Mouse (Mus musculus): ENCODE results near the gene Mlec. TPM values are rescaled to one million over a fixed set of nuclear protein-coding genes. Genes with fewer than 3 reads are reported as not detected.

The Mlec gene
- total RNA-seq, 2 experiments from 2014 or later: 87.8 to 89.8 TPM

- intact Hi-C loops (cut with DNase I): loop anchor here (2.0 kb wide), 2 partner anchors 23 to 103 kb away; no protein-coding TSS in a partner anchor
- no peak for TF ChIP-seq CTCF (IDR thresholded peaks at IDR 0.05)
- Histone ChIP-seq H3K4me3 (peak overlapping the region; percentile 90), H3K27ac (no peak overlapping the region)
- no peak for DNase-seq (ENCODE audit: extremely low spot score in 1 of 2, low spot score in 2 of 2)
Measured at GRCm38 (mm10) chr5:115133358-115134066, 24.5 kb downstream of the Mlec start.

- TF ChIP-seq CTCF (IDR thresholded peaks at IDR 0.05): no peak
- Histone ChIP-seq H3K27ac (no peak overlapping the region), H3K4me3 (no peak overlapping the region)
- intact Hi-C loops (cut with DNase I): loop anchor here (2.0 kb wide), 1 partner anchor 104 kb away; no protein-coding TSS in a partner anchor
- DNase-seq (ENCODE audit: extremely low spot score in 1 of 2, low spot score in 2 of 2): no peak
Measured at GRCm38 (mm10) chr5:115132465-115132864, 25.5 kb downstream of the Mlec start.

GRCm38 (mm10) chr5:115129328-115129727, 28.7 kb downstream of the Mlec start:
- H3K4me3 ChIP-seq: no peak overlapping the region
- peak; percentile 33 for TF ChIP-seq CTCF (IDR thresholded peaks at IDR 0.05)
- DNase-seq (ENCODE audit: extremely low spot score in 1 of 2, low spot score in 2 of 2): no peak
- H3K27ac ChIP-seq: no peak overlapping the region
- intact Hi-C loops (cut with DNase I): no loop called here

- DNase-seq (ENCODE audit: extremely low spot score in 1 of 2, low spot score in 2 of 2): no peak
- no peak for TF ChIP-seq CTCF (IDR thresholded peaks at IDR 0.05)
- Histone ChIP-seq H3K27ac (no peak overlapping the region), H3K4me3 (no peak overlapping the region)
- intact Hi-C loops (cut with DNase I): no loop called here
Measured at GRCm38 (mm10) chr5:115127421-115128179, 30.4 kb downstream of the Mlec start.

GRCm38 (mm10) chr5:115126578-115127312, 31.2 kb downstream of the Mlec start:
- peak overlapping the region; percentile 73; the same call in 1 of the 2 replicates for H3K27ac ChIP-seq
- TF ChIP-seq CTCF (IDR thresholded peaks at IDR 0.05): no peak
- intact Hi-C loops (cut with DNase I): no loop called here

GRCm38 (mm10) chr5:115125211-115125871, 32.6 kb downstream of the Mlec start:
- intact Hi-C loops (cut with DNase I): loop anchor here (2.0 kb wide), 3 partner anchors 31 to 111 kb away; no protein-coding TSS in a partner anchor
- peak overlapping the region; percentile 28; the same call in 1 of the 2 replicates for H3K4me3 ChIP-seq
- peak; percentile 97 for TF ChIP-seq CTCF (IDR thresholded peaks at IDR 0.05)
- H3K27ac ChIP-seq: peak overlapping the region; percentile 73
- DNase-seq (ENCODE audit: extremely low spot score in 1 of 2, low spot score in 2 of 2): peak; percentile 87 to 91

More at GRCm38 (mm10) chr5:115126578-115127312, 31.2 kb downstream of the Mlec start:
- H3K4me3 ChIP-seq: no peak overlapping the region
- no peak for DNase-seq (ENCODE audit: extremely low spot score in 1 of 2, low spot score in 2 of 2)

- H3K27ac ChIP-seq: peak overlapping the region; percentile 73
- DNase-seq (ENCODE audit: extremely low spot score in 1 of 2, low spot score in 2 of 2): no peak
- TF ChIP-seq CTCF (IDR thresholded peaks at IDR 0.05): no peak
- no peak overlapping the region for H3K4me3 ChIP-seq
- intact Hi-C loops (cut with DNase I): loop anchor here (2.0 kb wide), 3 partner anchors 32 to 112 kb away; no protein-coding TSS in a partner anchor
Measured at GRCm38 (mm10) chr5:115124690-115125089, 33.3 kb downstream of the Mlec start.

GRCm38 (mm10) chr5:115120978-115121377, 37.0 kb downstream of the Mlec start:
- Histone ChIP-seq H3K27ac (no peak overlapping the region), H3K4me3 (no peak overlapping the region)
- intact Hi-C loops (cut with DNase I): no loop called here
- no peak for DNase-seq (ENCODE audit: extremely low spot score in 1 of 2, low spot score in 2 of 2)
- TF ChIP-seq CTCF (IDR thresholded peaks at IDR 0.05): no peak

GRCm38 (mm10) chr5:115118961-115119570, 38.9 kb downstream of the Mlec start, which contains the start of gene Acads:
Gene Acads, minus strand, starts transcription at chr5:115119346.
- 0 out of 2 replicates have a peak within 1 kb of the TSS, but pooled peaks have one; percentile 1 for H3K27ac ChIP-seq
- intact Hi-C loops (cut with DNase I): no loop called here
- peak; percentile 51 to 69 for DNase-seq (ENCODE audit: extremely low spot score in 1 of 2, low spot score in 2 of 2)
- H3K4me3 ChIP-seq: peak within 1 kb of the TSS; percentile 63
- no peak for TF ChIP-seq CTCF (IDR thresholded peaks at IDR 0.05)

- TF ChIP-seq CTCF (IDR thresholded peaks at IDR 0.05): no peak
- DNase-seq (ENCODE audit: extremely low spot score in 1 of 2, low spot score in 2 of 2): no peak
- intact Hi-C loops (cut with DNase I): no loop called here
- H3K4me3 ChIP-seq: no peak overlapping the region
- no peak overlapping the region for H3K27ac ChIP-seq
Measured at GRCm38 (mm10) chr5:115117467-115117866, 40.5 kb downstream of the Mlec start.

GRCm38 (mm10) chr5:115116426-115116825, 41.6 kb downstream of the Mlec start:
- TF ChIP-seq CTCF (IDR thresholded peaks at IDR 0.05): no peak
- no peak overlapping the region for H3K27ac ChIP-seq
- no peak overlapping the region for H3K4me3 ChIP-seq
- DNase-seq (ENCODE audit: extremely low spot score in 1 of 2, low spot score in 2 of 2): no peak
- intact Hi-C loops (cut with DNase I): no loop called here

All from left cerebral cortex, adult 2 months (tissue).